Mouse (Mus musculus) neural tube, embryonic 12.5 days (tissue): ENCODE data around the gene Osbpl3. TPM values are rescaled to one million over a fixed set of nuclear protein-coding genes. Genes with fewer than 3 reads are reported as not detected.

Experiments used
- ATAC-seq: fragments of 200-750 bp; cut with Nextera tagmentation; 2 replicates; pipeline ENCODE4 v1.8.0; 2017; ENCODE audit warnings: low read depth, mild to moderate bottlenecking, moderate TSS enrichment, moderate library complexity; ENCODE audit not compliant: low FRiP score
- H3K27ac ChIP-seq: fragments of 300-500 bp; sonication (generic); 2 replicates; pipeline ENCODE4 v1.5.1; 2016
- H3K27me3 ChIP-seq: fragments of 300-500 bp; sonication (generic); replicated peaks from 2 replicates; pipeline ENCODE4 v1.6.1; 2016; ENCODE audit warnings: mild to moderate bottlenecking
- H3K36me3 ChIP-seq: fragments of 300-500 bp; sonication (generic); 2 replicates; pipeline ENCODE4 v1.6.1; 2016; ENCODE audit warnings: mild to moderate bottlenecking
- H3K4me1 ChIP-seq: fragments of 300-500 bp; sonication (generic); 2 replicates; pipeline ENCODE4 v1.6.1; 2016
- H3K4me2 ChIP-seq: fragments of 300-500 bp; sonication (generic); replicated peaks from 2 replicates; pipeline ENCODE4 v1.6.1; 2016; ENCODE audit warnings: mild to moderate bottlenecking
- H3K4me3 ChIP-seq: fragments of 300-500 bp; sonication (generic); 2 replicates; pipeline ENCODE4 v1.5.1; 2016
- H3K9ac ChIP-seq: fragments of 300-500 bp; sonication (generic); 2 replicates; pipeline ENCODE4 v1.6.1; 2016; ENCODE audit warnings: mild to moderate bottlenecking
- H3K9me3 ChIP-seq: fragments of 300-500 bp; sonication (generic); 2 replicates; pipeline ENCODE4 v1.6.1; 2016; ENCODE audit warnings: mild to moderate bottlenecking
- WGBS: fragments of 180-500 bp; shearing (Covaris S2); methylation state at CpG from one replicate; pipeline ENCODE4 v1.1.7; 2016; 5-methylcytosine and 5-hydroxymethylcytosine counted together
- polyA plus RNA-seq: library from polyadenylated mRNA; unstranded; fragments of >200 nt; fragmentation: Nextera tagmentation; extraction: Ambion mirVana; gene quantifications from 2 replicates; pipeline ENCODE4 v1.2.1, GENCODE M21; 2016

The Osbpl3 gene
- polyA plus RNA-seq, 1 experiment from 2014 or later = 5.4 TPM

DNA sequence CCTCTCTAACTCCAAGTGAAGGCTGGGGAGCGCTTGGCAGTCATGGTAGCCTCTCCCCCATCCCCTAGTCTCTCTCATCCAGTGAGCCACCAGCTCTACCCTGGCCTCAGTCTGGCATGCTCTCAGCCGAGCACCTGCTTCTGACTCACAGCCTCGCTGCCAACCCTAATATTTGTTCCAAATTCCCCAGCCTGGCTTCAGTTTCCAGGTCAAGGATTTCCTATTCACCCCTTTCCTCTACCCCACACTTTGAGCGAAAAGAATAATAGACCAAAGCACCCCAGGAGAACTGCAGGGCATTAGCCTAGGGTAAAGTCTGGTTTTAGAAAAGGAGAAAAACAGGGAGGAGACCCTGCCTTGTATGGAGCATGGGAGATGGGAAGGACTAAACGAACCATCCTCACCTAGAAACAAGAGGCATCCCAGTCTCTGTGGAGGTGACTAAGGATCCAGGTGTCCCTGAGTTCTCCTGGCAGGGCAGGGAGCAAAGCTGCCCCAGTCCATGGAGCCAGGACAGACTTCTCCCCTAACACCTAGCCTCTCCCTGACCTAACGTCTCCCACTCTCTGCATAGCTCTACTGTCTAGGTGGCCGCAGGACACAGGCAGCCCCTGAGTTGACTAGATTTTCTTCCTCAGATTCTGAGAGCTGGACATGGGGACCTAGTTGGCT is 60.2 kb downstream of the Osbpl3 start:
- no peaks in the 10 kb centered on the region for H3K27me3 ChIP-seq
- no peak overlapping the region for H3K9ac ChIP-seq
- H3K4me2 ChIP-seq = no peak overlapping the region
- no peaks in the 10 kb centered on the region for H3K9me3 ChIP-seq
- H3K4me3 ChIP-seq = no peak overlapping the region
- H3K36me3 ChIP-seq = no peaks in the 10 kb centered on the region
- 82% methylated on average over 7 of the region's 7 CpGs for WGBS
- no peak overlapping the region for H3K27ac ChIP-seq
- no peak for ATAC-seq
- no peaks in the 10 kb centered on the region for H3K4me1 ChIP-seq

GRCm38 (mm10) chr6:50394432-50394831 is 61.6 kb downstream of the Osbpl3 start:
- ATAC-seq = no peak
- Histone ChIP-seq H3K9me3 (no peaks in the 10 kb centered on the region), H3K4me1 (no peaks in the 10 kb centered on the region), H3K4me2 (no peak overlapping the region), H3K9ac (no peak overlapping the region), H3K4me3 (no peak overlapping the region), H3K27me3 (no peaks in the 10 kb centered on the region), H3K27ac (no peak overlapping the region), H3K36me3 (no peaks in the 10 kb centered on the region)
- 83% methylated on average over 3 of the region's 3 CpGs for WGBS

- H3K36me3 ChIP-seq = no peaks in the 10 kb centered on the region
- ATAC-seq = no peak
- H3K27ac ChIP-seq = no peak overlapping the region
- H3K9me3 ChIP-seq = no peaks in the 10 kb centered on the region
- 91% methylated on average over 8 of the region's 8 CpGs for WGBS
- no peaks in the 10 kb centered on the region for H3K4me1 ChIP-seq
- no peak overlapping the region for H3K9ac ChIP-seq
- no peak overlapping the region for H3K4me2 ChIP-seq
- no peak overlapping the region for H3K4me3 ChIP-seq
- H3K27me3 ChIP-seq = no peaks in the 10 kb centered on the region
Observed at GRCm38 (mm10) chr6:50393960-50394359, 62.0 kb downstream of the Osbpl3 start.

GRCm38 (mm10) chr6:50391951-50392350 is 64.0 kb downstream of the Osbpl3 start:
- no peak overlapping the region for H3K27ac ChIP-seq
- 83% methylated on average over 3 of the region's 3 CpGs for WGBS
- no peaks in the 10 kb centered on the region for H3K4me1 ChIP-seq
- no peak for ATAC-seq
- H3K36me3 ChIP-seq = no peaks in the 10 kb centered on the region
- H3K27me3 ChIP-seq = no peaks in the 10 kb centered on the region
- H3K4me3 ChIP-seq = no peak overlapping the region
- no peaks in the 10 kb centered on the region for H3K9me3 ChIP-seq
- no peak overlapping the region for H3K4me2 ChIP-seq
- H3K9ac ChIP-seq = no peak overlapping the region

GRCm38 (mm10) chr6:50390313-50390712 is 65.7 kb downstream of the Osbpl3 start:
- WGBS = 84% methylated on average over 5 of the region's 5 CpGs

GRCm38 (mm10) chr6:50387629-50388028 is 68.4 kb downstream of the Osbpl3 start:
- Histone ChIP-seq H3K4me2 (no peak overlapping the region), H3K4me1 (no peaks in the 10 kb centered on the region), H3K9me3 (no peaks in the 10 kb centered on the region), H3K9ac (no peak overlapping the region), H3K36me3 (no peaks in the 10 kb centered on the region), H3K27ac (no peak overlapping the region), H3K4me3 (no peak overlapping the region), H3K27me3 (no peaks in the 10 kb centered on the region)
- ATAC-seq = no peak
- 77% methylated on average over 5 of the region's 5 CpGs for WGBS

More at GRCm38 (mm10) chr6:50390313-50390712, 65.7 kb downstream of the Osbpl3 start:
- Histone ChIP-seq H3K27me3 (no peaks in the 10 kb centered on the region), H3K36me3 (no peaks in the 10 kb centered on the region), H3K4me2 (no peak overlapping the region), H3K9ac (no peak overlapping the region), H3K4me1 (no peaks in the 10 kb centered on the region), H3K9me3 (no peaks in the 10 kb centered on the region), H3K27ac (no peak overlapping the region), H3K4me3 (no peak overlapping the region)
- no peak for ATAC-seq

GRCm38 (mm10) chr6:50386497-50386896 is 69.5 kb downstream of the Osbpl3 start:
- Histone ChIP-seq H3K4me2 (no peak overlapping the region), H3K9ac (no peak overlapping the region), H3K9me3 (no peaks in the 10 kb centered on the region), H3K36me3 (no peaks in the 10 kb centered on the region), H3K4me3 (no peak overlapping the region), H3K27me3 (no peaks in the 10 kb centered on the region), H3K27ac (no peak overlapping the region), H3K4me1 (no peaks in the 10 kb centered on the region)
- WGBS = 83% methylated on average over 4 of the region's 4 CpGs
- no peak for ATAC-seq

GRCm38 (mm10) chr6:50385451-50386013 is 70.5 kb downstream of the Osbpl3 start:
- no peaks in the 10 kb centered on the region for H3K4me1 ChIP-seq
- H3K9ac ChIP-seq = no peak overlapping the region
- 88% methylated on average over 8 of the region's 8 CpGs for WGBS
- no peaks in the 10 kb centered on the region for H3K27me3 ChIP-seq
- ATAC-seq = no peak
- no peaks in the 10 kb centered on the region for H3K36me3 ChIP-seq
- H3K27ac ChIP-seq = no peak overlapping the region
- H3K4me3 ChIP-seq = no peak overlapping the region
- no peaks in the 10 kb centered on the region for H3K9me3 ChIP-seq
- no peak overlapping the region for H3K4me2 ChIP-seq

- 85% methylated on average over 7 of the region's 7 CpGs for WGBS
- Histone ChIP-seq H3K4me3 (no peak overlapping the region), H3K27ac (no peak overlapping the region)
Observed at GRCm38 (mm10) chr6:50382711-50383110, 73.3 kb downstream of the Osbpl3 start.

GRCm38 (mm10) chr6:50382196-50382595 is 73.8 kb downstream of the Osbpl3 start:
- 64% methylated on average over 8 of the region's 8 CpGs for WGBS
- Histone ChIP-seq H3K9ac (no peak overlapping the region), H3K4me1 (no peaks in the 10 kb centered on the region), H3K9me3 (no peaks in the 10 kb centered on the region), H3K4me3 (no peak overlapping the region), H3K36me3 (no peaks in the 10 kb centered on the region), H3K27ac (no peak overlapping the region), H3K27me3 (no peaks in the 10 kb centered on the region), H3K4me2 (no peak overlapping the region)
- ATAC-seq = no peak

More at GRCm38 (mm10) chr6:50382711-50383110, 73.3 kb downstream of the Osbpl3 start:
- no peak overlapping the region for H3K9ac ChIP-seq
- H3K4me2 ChIP-seq = no peak overlapping the region
- H3K27me3 ChIP-seq = no peaks in the 10 kb centered on the region
- H3K9me3 ChIP-seq = no peaks in the 10 kb centered on the region
- H3K36me3 ChIP-seq = no peaks in the 10 kb centered on the region
- H3K4me1 ChIP-seq = no peaks in the 10 kb centered on the region
- no peak for ATAC-seq

DNA sequence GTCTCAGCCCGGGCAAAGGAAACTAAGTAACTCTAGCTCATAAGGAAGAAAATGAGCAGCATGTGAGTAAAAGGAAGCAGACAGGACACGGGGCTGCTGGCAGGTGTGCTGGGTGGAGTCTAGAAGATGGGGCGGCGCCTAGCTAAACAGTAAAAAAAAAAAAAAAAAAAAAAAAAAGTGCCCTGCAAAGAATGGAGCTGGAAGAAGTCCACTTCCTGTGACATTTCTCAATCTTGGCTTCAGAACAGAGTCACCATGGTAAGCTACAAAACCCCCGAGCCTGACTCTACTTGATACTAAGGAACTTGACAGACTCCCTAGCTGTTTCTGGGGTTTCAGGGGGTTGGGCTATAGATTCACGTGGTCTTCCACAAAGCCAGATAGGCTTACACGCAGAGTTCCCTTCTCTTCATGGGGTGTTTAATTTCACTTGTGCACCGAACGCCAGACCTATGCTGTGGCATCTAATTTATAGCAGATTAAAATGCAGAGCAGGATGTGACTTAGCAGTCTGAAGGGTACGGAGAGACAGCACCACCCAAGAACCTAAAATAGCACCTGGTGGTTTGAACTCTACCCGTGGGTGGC is 74.4 kb downstream of the Osbpl3 start:
- whole genome bisulfite sequencing = 47% methylated on average over 11 of the region's 11 CpGs

GRCm38 (mm10) chr6:50379740-50380139 is 76.3 kb downstream of the Osbpl3 start:
- Histone ChIP-seq H3K4me3 (no peak overlapping the region), H3K4me2 (no peak overlapping the region), H3K27me3 (no peaks in the 10 kb centered on the region), H3K9ac (no peak overlapping the region), H3K27ac (no peak overlapping the region), H3K36me3 (no peaks in the 10 kb centered on the region), H3K9me3 (no peaks in the 10 kb centered on the region), H3K4me1 (no peaks in the 10 kb centered on the region)
- no peak for ATAC-seq
- 85% methylated on average over 4 of the region's 4 CpGs for WGBS

More for the DNA sequence above, 74.4 kb downstream of the Osbpl3 start:
- H3K9me3 ChIP-seq = no peaks in the 10 kb centered on the region
- H3K27me3 ChIP-seq = no peaks in the 10 kb centered on the region
- H3K27ac ChIP-seq = no peak overlapping the region
- ATAC-seq = no peak
- no peak overlapping the region for H3K9ac ChIP-seq
- H3K36me3 ChIP-seq = no peaks in the 10 kb centered on the region
- H3K4me1 ChIP-seq = no peaks in the 10 kb centered on the region
- H3K4me2 ChIP-seq = no peak overlapping the region
- H3K4me3 ChIP-seq = no peak overlapping the region

DNA sequence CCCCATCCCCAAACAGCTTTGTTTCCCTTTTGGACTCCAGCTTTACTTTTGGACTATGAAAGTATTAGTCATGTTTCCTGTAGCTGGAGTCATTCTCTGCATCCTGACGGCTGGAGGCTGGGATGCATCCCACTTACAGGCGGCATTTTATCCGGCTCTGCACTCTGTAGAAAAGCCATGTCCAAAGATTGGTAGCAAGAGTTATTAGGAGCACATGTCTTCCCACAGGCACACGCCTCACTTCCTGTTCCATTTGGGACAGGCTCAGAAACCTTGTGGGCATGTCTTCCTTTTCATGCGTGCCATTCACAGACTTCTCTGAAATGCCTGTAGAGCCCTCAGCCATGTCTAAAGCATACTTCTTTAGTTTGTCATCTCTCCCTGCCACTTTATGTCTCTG is 76.9 kb downstream of the Osbpl3 start:
- no peak for ATAC-seq
- WGBS = 87% methylated on average over 5 of the region's 5 CpGs

More for the DNA sequence above, 76.9 kb downstream of the Osbpl3 start:
- Histone ChIP-seq H3K36me3 (no peaks in the 10 kb centered on the region), H3K9ac (no peak overlapping the region), H3K27ac (no peak overlapping the region), H3K9me3 (no peaks in the 10 kb centered on the region), H3K4me1 (no peaks in the 10 kb centered on the region), H3K27me3 (no peaks in the 10 kb centered on the region), H3K4me3 (no peak overlapping the region), H3K4me2 (no peak overlapping the region)
